Mouse (Mus musculus) bone marrow, adult 2 months (tissue): Measurements from ENCODE around the gene Prkacb.

ENCODE experiments used
- CTCF ChIP-seq: fragments of 200-500 bp; IDR thresholded peaks from 2 replicates; pipeline ENCODE4 v1.5.1; 2011; ENCODE audit warnings: low read length, control low read depth; ENCODE audit not compliant: control insufficient read depth, insufficient read depth
- POLR2A ChIP-seq: fragments of 200-500 bp; IDR thresholded peaks from 2 replicates; pipeline ENCODE4 v1.6.1; 2011; ENCODE audit warnings: low read depth, mild to moderate bottlenecking, control low read depth, low read length, borderline replicate concordance; ENCODE audit not compliant: control insufficient read depth

DNA sequence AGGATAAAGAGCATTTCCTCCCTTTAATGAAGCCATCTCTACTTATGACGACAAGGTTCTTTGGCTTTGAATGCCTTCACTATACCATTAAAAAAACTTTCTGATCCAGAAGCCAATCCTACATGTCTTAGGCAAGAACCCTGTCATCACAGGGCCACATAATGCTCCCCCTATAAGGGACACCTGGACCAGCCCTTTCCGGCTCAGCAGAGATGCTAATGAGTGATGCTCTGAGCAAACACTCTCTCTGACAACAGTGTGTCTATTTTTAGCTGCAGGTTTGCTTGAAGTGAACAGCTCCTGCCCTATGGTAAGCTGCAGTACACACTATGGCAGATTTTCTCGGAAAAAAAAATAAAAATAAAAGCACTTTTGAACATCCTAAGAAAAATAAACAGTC lies 43.9 kb downstream of the Prkacb start:
- TF ChIP-seq POLR2A (no peak), CTCF (no peak)
